Mouse (Mus musculus): Measurements from ENCODE around the gene Cplx3. TPM values are rescaled to one million over a fixed set of nuclear protein-coding genes. Genes with fewer than 3 reads are reported as not detected.

The Cplx3 gene
- polyA plus RNA-seq (2015; fragmentation: Nextera tagmentation; extraction: Ambion mirVana), result 2.2 and 3.3 TPM in 2 replicates

DNA sequence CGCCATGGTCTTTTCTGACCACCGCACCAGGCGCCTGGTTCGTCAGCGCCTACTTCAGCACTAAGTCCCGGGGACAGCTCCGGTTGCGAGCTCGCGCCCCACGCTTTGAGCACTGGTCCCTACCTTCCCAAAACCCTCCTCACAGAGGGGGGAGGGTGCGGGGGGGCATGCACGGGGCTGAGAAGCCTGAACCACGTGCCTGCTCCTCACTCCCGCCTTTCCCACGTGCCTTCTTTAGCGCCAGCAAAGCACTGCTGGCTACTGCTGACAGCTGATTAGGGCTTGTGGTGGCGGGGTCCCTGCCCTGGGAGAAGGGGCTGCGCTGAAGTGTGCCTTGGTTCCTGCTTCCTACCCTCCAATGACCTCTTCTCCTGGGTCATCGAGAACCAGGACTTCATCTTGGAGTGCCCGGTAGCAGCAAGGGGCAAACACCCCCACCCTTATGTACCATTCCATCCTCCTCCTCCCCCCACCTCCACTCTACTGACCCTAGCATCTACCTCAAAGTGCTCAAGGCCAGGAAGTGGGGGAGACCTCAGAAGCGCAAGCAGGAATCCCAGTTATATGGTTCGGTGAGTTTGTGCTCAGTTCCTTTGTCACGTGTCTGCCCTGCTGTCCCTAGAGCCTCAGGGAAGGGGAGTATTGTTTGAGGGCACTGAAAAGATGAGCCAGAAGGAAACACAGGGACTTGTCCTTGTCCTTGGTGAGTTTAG is at the start of gene Cplx3:
Gene Cplx3, minus strand, starts transcription at position 143 of the 713 bp plus-strand sequence.
- Histone ChIP-seq H3K9me3 (no peaks in the 10 kb centered on the region), H3K27ac (no peak within 1 kb of the TSS), H3K4me2 (replicated peaks) (peak within 1 kb of the TSS; percentile 49), H3K36me3 (no peaks in the 10 kb centered on the region), H3K9ac (replicated peaks) (0 out of 2 replicates have a peak within 1 kb of the TSS, but pooled peaks have one; percentile 28), H3K27me3 (peaks cover 39% of the 10 kb centered on the region), H3K4me1 (replicated peaks) (peaks cover 34% of the 10 kb centered on the region), H3K4me3 (replicated peaks) (no peak within 1 kb of the TSS; the same call in 1 of the 2 replicates)
- ATAC-seq, result peak; percentile 65
- WGBS, result 5% methylated on average over 24 of the region's 24 CpGs

DNA sequence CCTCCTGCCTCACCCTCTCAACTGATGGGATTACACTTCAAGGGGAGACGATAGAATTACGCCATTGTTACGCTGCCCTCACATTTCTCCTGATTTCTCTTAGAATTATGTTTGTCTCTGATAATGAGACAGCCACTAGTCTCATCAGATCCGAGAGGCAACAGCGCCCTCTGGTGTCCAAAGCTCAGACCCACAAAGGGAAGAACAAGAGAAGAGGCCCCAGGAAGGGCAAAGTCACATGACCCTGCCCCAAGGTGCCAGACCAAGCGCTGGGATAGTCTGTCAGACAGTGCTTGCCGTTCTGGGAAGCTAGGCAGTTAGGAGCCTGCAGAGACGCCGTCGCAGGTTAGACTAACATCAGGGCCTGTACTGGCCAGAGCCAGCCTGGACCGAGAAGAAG is 49.7 kb upstream of the Cplx3 start:
- Histone ChIP-seq H3K9ac (replicated peaks) (no peak overlapping the region; the same call in 1 of the 2 replicates), H3K4me3 (replicated peaks) (no peak overlapping the region)
- WGBS, result 2% methylated on average over 11 of the region's 11 CpGs

GRCm38 (mm10) chr9:57654966-57655365 is 48.9 kb upstream of the Cplx3 start:
- 88% methylated on average over 1 of the region's 1 CpGs for WGBS
- Histone ChIP-seq H3K36me3 (no peaks in the 10 kb centered on the region), H3K27me3 (no peaks in the 10 kb centered on the region), H3K9ac (replicated peaks) (no peak overlapping the region), H3K4me1 (replicated peaks) (peaks cover 42% of the 10 kb centered on the region), H3K27ac (no peak overlapping the region), H3K9me3 (no peaks in the 10 kb centered on the region), H3K4me3 (replicated peaks) (no peak overlapping the region), H3K4me2 (replicated peaks) (no peak overlapping the region)
- ATAC-seq, result no peak

More for the DNA sequence above, 49.7 kb upstream of the Cplx3 start:
- Histone ChIP-seq H3K4me2 (replicated peaks) (peak overlapping the region; percentile 39), H3K4me1 (replicated peaks) (peaks cover 38% of the 10 kb centered on the region), H3K9me3 (no peaks in the 10 kb centered on the region), H3K27ac (no peak overlapping the region), H3K27me3 (no peaks in the 10 kb centered on the region), H3K36me3 (no peaks in the 10 kb centered on the region)
- peak; percentile 83 for ATAC-seq

GRCm38 (mm10) chr9:57653283-57653682 is 47.2 kb upstream of the Cplx3 start, which contains the start of gene Csk:
TSS of gene Csk (minus strand) at chr9:57653631.
- no peaks in the 10 kb centered on the region for H3K9me3 ChIP-seq
- H3K4me1 ChIP-seq (replicated peaks), result peaks cover 42% of the 10 kb centered on the region
- no peaks in the 10 kb centered on the region for H3K36me3 ChIP-seq
- H3K27me3 ChIP-seq, result no peaks in the 10 kb centered on the region
- H3K9ac ChIP-seq (replicated peaks), result peak within 1 kb of the TSS; percentile 43
- no peak within 1 kb of the TSS; the same call in 1 of the 2 replicates for H3K27ac ChIP-seq
- H3K4me3 ChIP-seq (replicated peaks), result no peak within 1 kb of the TSS
- WGBS, result 31% methylated on average over 5 of the region's 5 CpGs
- ATAC-seq, result no peak
- no peak within 1 kb of the TSS for H3K4me2 ChIP-seq (replicated peaks)

DNA sequence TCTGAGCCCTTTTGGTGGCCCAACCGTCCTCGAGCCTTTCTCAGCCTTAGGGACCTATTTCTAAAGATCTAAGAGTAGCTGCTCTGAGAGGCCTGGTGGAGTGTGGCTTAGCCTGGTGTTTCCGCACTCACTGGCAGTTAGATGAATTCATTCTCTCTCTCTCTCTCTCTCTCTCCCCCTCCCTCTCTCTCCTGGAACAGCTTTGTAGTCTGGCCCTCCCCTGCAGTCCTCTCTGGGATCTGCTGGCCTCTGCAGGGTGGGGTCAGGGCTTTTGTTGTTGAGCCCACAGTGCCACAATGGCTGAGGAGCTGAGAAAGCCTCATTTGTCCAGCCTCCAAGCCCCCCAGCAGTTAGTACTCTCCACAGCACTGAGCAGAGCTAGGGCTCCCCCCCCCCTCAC is 46.8 kb upstream of the Cplx3 start:
- H3K4me1 ChIP-seq (replicated peaks), result peaks cover 42% of the 10 kb centered on the region
- H3K9me3 ChIP-seq, result no peaks in the 10 kb centered on the region
- peak overlapping the region; percentile 43 for H3K9ac ChIP-seq (replicated peaks)
- H3K27ac ChIP-seq, result no peak overlapping the region; the same call in 1 of the 2 replicates
- ATAC-seq, result peak; percentile 38; the same call in 1 of the 2 replicates
- 0% methylated on average over 3 of the region's 3 CpGs for WGBS
- no peaks in the 10 kb centered on the region for H3K36me3 ChIP-seq
- H3K4me2 ChIP-seq (replicated peaks), result no peak overlapping the region
- H3K4me3 ChIP-seq (replicated peaks), result no peak overlapping the region
- H3K27me3 ChIP-seq, result no peaks in the 10 kb centered on the region

- no peak for ATAC-seq
- no peak overlapping the region for H3K4me3 ChIP-seq (replicated peaks)
- H3K4me1 ChIP-seq (replicated peaks), result peaks cover 42% of the 10 kb centered on the region
- H3K36me3 ChIP-seq, result no peaks in the 10 kb centered on the region
- no peak overlapping the region for H3K4me2 ChIP-seq (replicated peaks)
- no peak overlapping the region for H3K27ac ChIP-seq
- 57% methylated on average over 9 of the region's 9 CpGs for WGBS
- H3K9me3 ChIP-seq, result no peaks in the 10 kb centered on the region
- H3K27me3 ChIP-seq, result no peaks in the 10 kb centered on the region
- H3K9ac ChIP-seq (replicated peaks), result no peak overlapping the region
These were observed 46.3 kb upstream of the Cplx3 start for GRCm38 (mm10) chr9:57652351-57652750.

DNA sequence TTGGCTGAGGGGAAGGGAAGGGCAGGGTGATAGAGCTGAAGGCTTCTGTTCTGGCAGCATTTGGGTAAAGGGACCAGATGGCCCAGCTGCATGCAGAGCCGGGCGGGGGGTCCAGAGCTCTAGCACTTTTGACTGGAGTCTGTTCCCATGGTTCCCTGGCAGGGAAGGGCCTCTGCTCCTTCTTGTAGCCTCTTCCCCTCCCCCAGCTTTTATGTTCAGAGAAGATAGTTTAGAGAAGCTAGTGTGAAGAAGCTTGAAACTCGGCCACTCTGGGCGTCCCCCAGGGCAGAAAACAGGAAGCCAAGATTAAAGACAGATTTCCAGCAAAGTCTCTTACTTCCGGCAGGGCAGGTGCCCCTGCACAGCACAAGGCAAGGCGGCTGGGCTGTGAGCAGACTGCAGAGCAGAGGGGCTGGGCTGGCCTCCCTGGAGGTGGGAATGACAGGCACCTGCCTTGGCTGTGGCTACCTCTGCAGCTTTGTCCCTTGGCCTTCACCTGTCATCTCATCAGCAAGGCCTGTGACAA is 44.8 kb upstream of the Cplx3 start:
- ATAC-seq, result no peak
- Histone ChIP-seq H3K9me3 (no peaks in the 10 kb centered on the region), H3K27me3 (0 out of 2 replicates have a peak, but pooled peaks cover 6% of the 10 kb centered on the region), H3K4me3 (replicated peaks) (no peak overlapping the region), H3K27ac (0 out of 2 replicates have a peak overlapping the region, but pooled peaks have one; percentile 8), H3K36me3 (no peaks in the 10 kb centered on the region), H3K9ac (replicated peaks) (no peak overlapping the region), H3K4me1 (replicated peaks) (peaks cover 38% of the 10 kb centered on the region), H3K4me2 (replicated peaks) (no peak overlapping the region)
- 37% methylated on average over 6 of the region's 6 CpGs for WGBS

DNA sequence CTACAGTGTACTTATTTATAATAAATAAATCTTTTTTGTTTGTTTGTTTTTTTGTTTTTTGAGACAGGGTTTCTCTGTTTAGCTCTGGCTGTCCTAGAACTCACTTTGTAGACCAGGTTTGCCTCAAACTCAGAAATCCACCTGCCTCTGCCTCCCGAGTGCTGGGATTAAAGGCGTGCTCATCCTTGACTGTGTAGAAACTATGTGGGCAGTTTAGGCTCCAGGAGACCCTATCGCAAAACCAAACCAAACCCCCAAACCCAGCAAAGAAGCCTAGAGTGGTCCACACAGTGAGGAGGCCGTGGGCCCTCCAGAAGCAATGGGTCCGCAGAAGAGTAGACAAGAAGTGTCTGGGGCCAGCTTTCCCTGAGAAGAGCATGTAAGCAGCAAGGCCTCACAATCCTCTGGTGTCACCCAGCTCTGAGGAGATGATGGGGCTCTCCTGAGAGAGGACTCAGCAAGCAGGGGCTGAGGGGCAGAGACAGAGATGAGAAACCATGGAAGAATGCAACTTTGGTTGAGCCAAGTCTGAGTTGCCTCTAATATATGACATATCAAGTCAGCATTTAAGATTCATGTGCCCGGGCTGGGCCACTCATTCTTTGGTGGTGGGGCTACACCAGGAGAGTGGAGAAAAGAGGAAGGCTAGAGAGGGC is 44.2 kb upstream of the Cplx3 start:
- H3K4me3 ChIP-seq (replicated peaks), result no peak overlapping the region
- no peak overlapping the region for H3K9ac ChIP-seq (replicated peaks)
- no peak overlapping the region for H3K4me2 ChIP-seq (replicated peaks)
- H3K4me1 ChIP-seq (replicated peaks), result peaks cover 37% of the 10 kb centered on the region
- H3K9me3 ChIP-seq, result no peaks in the 10 kb centered on the region
- 0 out of 2 replicates have a peak, but pooled peaks cover 6% of the 10 kb centered on the region for H3K27me3 ChIP-seq
- no peaks in the 10 kb centered on the region for H3K36me3 ChIP-seq
- no peak for ATAC-seq
- 95% methylated on average over 6 of the region's 6 CpGs for WGBS
- H3K27ac ChIP-seq, result 0 out of 2 replicates have a peak overlapping the region, but pooled peaks have one; percentile 8

DNA sequence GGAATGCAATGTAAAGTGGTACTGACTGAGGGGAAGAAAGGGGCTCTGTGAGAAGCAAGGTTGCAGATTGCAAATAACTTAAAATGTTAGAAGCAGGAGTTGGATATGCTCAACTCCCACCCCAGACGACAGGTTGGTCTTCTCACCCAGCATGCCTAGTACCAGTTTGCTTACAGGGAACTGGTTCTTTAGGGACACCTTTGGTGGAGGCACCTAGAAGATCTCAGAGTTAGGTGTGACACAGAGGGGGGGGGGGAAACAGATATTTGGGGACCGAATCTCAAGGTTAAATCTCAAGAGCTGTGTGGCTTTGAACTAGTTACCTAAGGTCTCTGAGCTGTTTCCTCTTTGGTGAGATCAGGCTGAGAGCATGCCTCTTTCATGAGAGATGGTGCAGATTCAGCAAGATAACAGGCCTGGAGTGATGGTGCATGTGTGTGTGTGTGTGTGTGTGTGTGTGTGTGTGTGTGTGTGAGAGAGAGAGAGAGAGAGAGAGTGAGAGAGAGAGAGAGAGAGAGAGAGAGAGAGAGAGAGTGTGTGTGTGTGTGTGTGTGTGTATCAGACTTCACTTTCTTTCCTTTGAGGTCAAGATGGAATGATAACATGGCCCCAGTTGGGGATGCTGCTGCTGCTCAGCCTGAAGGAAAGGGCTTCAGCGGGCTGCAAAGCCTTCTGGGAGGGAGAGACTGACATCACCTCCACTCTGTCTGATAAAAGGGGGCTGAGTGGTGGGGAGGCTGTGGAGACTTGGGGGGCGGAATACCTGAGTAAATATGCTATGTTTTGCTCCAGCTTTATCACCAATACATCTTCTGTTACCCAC is 41.4 kb upstream of the Cplx3 start:
- no peak overlapping the region for H3K4me3 ChIP-seq (replicated peaks)
- no peak overlapping the region for H3K4me2 ChIP-seq (replicated peaks)
- no peak overlapping the region for H3K27ac ChIP-seq
- WGBS, result 77% methylated on average over 4 of the region's 4 CpGs
- no peak for ATAC-seq
- H3K36me3 ChIP-seq, result no peaks in the 10 kb centered on the region
- no peak overlapping the region for H3K9ac ChIP-seq (replicated peaks)
- H3K9me3 ChIP-seq, result no peaks in the 10 kb centered on the region
- 0 out of 2 replicates have a peak, but pooled peaks cover 6% of the 10 kb centered on the region for H3K27me3 ChIP-seq
- peaks cover 37% of the 10 kb centered on the region for H3K4me1 ChIP-seq (replicated peaks)

GRCm38 (mm10) chr9:57646551-57647103 is 40.5 kb upstream of the Cplx3 start:
- H3K27me3 ChIP-seq, result 0 out of 2 replicates have a peak, but pooled peaks cover 6% of the 10 kb centered on the region
- H3K4me1 ChIP-seq (replicated peaks), result peaks cover 44% of the 10 kb centered on the region
- WGBS, result 73% methylated on average over 12 of the region's 12 CpGs
- H3K36me3 ChIP-seq, result peaks cover 8% of the 10 kb centered on the region
- H3K9me3 ChIP-seq, result no peaks in the 10 kb centered on the region
- H3K27ac ChIP-seq, result no peak overlapping the region
- no peak overlapping the region for H3K4me2 ChIP-seq (replicated peaks)
- ATAC-seq, result no peak
- H3K9ac ChIP-seq (replicated peaks), result no peak overlapping the region
- H3K4me3 ChIP-seq (replicated peaks), result no peak overlapping the region

Measured in midbrain, embryonic 13.5 days (tissue).